Mouse (Mus musculus): ENCODE data around the gene Hspg2. TPM values are rescaled to one million over a fixed set of nuclear protein-coding genes. Genes with fewer than 3 reads are reported as not detected.
A peak's percentile ranks its signal among the peaks of the same experiment; 100 is the strongest.

The Hspg2 gene
- total RNA-seq, 1 experiment from 2014 or later = 177 TPM

- no peak for DNase-seq
Observed at GRCm38 (mm10) chr4:137480993-137481340, 12.4 kb downstream of the Hspg2 start.

DNA sequence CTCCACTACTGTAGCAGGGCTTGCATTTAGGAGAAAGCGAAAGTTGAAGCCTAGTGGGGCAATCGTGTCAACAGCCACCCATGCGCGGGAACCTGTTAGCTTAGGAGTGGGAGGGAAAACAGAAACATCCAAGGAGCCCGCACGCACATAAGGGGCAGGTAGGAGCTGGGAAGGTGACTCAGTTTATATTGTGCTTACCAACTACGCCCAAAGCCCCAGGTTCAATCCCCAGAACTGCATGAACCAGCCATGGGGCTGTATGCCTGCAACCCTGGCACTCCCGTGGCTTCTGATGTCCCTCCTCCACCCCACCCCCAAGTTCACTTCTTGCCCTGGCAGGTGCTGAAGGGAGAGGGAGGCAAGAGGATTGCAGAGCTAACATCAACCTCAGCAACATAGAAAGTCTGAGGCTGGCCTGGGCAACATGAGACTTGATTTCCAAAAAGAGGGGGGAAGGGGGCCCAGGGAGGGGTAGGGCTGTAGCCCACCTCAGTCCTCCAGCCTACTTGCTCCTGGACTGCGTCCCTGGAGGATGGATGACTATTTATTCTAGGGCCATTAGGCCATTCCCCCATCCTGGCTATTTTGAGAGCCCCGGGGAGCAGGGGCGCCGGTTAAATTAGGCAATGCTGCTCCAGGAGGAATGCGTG lies 12.9 kb downstream of the Hspg2 start:
- DNase-seq = no peak

DNA sequence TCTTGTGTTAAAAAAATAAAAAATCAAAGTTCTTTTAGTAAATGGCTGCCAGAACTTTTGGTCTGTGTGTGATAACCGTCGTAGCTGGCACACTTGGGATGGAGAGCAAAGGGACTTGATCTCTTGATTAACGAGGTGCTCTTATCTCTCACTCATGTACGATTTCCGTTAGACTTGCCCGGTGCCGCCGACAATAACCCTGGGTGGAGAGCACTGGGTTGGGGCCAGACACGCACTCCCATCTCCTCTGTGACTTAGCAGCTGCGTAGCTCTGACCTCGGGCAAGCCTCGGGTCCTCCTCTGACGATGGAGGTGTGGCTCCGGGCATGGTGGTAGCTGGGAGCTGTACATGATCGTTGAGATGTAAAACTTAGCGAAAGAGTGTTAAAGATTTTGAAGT lies 15.3 kb downstream of the Hspg2 start:
- peak; percentile 53 for DNase-seq

- DNase-seq = peak; percentile 87
Observed at GRCm38 (mm10) chr4:137484586-137484985, 16.0 kb downstream of the Hspg2 start.

DNA sequence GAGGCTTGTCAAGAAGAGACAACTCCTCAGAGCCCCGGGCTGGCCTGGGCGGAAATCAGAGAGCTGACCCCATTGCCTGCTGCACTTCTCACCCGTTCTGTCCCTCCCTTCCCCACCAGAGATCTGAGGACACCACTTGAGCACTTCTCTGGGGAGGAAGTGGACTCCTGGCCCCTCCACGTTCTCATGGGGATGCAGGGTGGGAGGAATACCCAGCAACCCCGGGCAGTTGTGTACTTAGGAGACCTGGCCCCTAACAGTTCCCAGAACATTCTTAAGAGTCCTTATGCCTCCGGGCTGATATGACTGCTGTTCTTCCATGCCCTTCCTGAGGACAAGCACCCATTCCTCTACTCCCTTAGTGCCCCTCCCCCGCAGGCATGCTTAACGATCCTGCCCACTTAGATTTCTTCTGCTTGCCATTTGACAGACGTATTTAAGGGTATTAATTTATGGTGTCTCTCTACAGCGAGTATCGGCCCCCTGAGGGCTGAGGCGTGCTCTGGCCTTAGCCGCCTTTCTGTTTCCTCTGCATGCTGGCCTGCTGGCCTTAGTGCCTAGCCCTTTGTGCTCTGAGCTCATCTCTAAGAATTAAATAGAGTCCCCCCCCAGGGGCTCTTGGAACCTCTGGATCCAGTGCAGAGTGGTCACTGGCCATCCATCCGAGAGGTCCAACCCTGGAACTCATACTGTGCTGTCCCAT lies 16.8 kb downstream of the Hspg2 start:
- DNase-seq = no peak

DNA sequence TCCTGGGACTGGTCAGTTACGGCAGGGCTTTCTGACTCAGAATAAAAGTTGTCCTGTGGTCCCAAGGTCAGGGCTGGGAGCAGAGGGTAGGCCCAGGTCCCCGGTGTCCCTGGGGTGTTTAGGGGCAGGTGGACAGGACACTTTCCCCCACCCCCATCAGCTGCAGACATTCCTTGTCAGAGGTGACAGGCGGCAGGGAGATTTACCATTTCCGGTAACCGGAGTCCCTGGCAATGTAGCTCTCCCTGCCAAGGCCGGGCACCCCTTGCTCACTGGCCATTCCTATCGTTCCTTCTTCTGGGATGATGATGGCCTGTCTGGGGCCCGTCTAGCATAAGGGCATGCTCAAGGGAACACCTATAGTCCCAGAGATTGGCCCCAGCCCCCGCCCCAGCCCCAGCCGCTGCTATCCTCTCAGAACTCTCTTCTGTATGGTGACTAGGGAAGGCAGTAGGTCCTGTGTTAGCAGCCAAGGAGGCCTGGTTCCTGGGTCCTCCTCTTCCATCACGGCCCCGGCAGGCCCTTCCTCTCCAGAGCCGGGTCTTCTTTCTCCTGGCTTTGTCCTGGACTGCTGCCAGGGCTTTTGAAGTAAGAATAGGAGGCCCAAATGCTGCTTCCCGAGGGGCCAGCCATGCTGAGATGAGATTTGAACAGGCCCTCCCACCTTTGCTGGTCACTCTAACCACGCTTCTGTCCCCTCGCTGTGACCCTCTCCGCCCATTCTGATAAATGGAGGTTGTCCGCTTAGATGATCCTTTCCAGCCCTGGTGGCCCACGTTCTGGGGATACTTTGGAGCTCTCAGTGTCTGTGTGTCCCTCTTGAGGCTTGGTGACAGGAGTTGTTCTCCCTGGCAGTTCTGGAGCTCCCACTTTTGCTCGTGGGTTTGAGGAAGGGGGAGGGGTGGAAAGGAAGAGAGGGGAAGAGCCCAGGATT lies 17.8 kb downstream of the Hspg2 start:
- DNase-seq = peak; percentile 47

GRCm38 (mm10) chr4:137487286-137488000 lies 18.9 kb downstream of the Hspg2 start:
- peak; percentile 62 for DNase-seq

DNA sequence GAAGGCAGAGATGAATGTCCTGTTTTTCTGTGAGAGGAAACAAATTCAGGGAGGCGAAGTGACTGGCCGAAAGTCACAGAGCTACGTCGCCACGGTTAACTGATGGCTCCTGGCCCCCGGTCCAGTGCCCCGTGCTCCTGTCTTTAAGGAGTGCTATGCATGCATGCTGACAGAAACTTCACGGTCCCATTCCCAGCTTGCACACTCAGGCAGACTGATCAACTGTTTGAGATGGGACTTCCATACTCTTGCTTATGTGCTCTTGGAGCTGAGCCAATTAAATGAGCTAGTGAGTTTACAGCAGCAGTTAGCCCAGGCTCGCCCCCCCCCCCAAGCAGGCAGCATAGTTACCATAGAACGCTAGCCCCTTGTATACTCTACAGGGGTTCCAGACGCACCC lies 19.5 kb downstream of the Hspg2 start:
- DNase-seq = no peak

DNA sequence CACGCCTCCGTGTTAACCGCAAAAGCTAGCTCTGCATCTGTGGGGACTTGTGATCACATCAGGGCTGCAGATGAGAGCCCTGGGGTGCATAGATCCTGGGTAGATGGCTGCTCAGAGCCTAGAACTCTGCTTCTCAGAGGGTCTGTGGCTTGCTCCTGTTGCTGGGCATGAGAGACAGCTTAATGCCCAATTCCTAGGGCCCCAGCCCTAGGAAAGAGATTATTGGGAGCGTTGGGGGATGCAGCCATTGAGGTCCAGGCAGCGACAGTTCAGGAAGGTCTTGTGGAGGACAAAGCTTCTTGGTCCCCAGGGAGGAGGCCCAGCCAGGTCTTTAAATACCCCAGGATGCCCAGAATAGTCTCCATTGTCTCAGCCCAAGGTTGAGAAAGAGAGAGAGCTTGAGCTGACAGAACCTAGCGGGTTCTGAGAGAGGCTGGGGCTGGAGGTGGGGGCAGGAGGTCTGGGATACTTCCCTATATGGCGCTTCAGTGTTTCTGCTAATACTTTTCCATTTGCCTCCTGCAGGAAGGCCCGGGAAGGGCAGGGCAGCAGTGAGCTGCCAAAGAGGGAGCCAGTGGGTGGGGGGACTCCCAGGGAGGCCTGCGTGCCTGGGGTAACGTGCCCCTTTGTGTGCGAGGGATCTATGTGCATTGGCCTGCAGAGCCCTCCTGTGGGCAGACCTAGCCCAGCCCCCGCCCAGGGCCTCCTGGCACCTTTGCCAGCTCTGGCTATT lies 20.2 kb downstream of the Hspg2 start:
- peak; percentile 48 for DNase-seq

DNA sequence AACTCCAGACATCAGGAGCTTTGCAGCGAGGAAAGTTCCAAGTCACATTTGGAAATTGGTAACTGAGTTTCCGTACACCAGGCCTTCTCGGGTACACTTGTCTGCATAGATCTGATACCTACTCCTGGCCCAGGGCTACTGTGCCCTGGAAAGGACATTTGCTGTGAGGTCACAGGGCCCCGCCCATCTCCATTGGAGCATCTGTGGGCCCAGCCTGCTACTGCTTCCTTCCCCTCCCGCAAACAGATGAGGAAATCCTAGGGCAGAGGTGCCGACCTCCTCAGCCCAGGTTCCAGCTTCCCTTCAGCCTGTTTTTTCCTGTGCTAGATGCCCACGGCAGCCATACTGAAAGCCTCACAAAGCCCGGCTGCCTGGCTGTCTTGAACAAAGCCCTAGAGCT lies 21.4 kb downstream of the Hspg2 start:
- peak; percentile 51 for DNase-seq

GRCm38 (mm10) chr4:137492563-137492962 lies 24.0 kb downstream of the Hspg2 start:
- peak; percentile 37 for DNase-seq

DNA sequence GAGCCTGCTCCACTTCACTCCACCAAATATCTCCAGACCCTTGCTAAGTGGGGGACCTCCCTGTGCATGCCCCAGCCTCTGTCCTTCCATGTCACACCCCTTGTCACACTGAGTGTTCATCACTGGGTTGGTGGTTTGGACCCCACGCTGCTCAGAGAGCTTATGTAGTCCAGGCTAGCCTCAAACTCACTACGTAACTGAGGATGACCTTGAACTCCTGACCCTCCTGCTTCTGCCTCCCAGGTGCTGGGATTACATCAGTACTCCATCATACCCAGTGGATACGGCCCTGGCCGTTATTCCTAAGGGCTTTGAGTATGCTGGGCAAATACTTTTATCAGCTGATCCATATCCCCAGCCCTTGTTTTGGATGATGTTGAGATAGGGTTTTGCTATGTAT lies 24.6 kb downstream of the Hspg2 start:
- no peak for DNase-seq

- peak; percentile 53 for DNase-seq
Observed at GRCm38 (mm10) chr4:137494751-137495500, 26.4 kb downstream of the Hspg2 start.

- no peak for DNase-seq
Observed at GRCm38 (mm10) chr4:137495501-137496100, 27.0 kb downstream of the Hspg2 start.

DNA sequence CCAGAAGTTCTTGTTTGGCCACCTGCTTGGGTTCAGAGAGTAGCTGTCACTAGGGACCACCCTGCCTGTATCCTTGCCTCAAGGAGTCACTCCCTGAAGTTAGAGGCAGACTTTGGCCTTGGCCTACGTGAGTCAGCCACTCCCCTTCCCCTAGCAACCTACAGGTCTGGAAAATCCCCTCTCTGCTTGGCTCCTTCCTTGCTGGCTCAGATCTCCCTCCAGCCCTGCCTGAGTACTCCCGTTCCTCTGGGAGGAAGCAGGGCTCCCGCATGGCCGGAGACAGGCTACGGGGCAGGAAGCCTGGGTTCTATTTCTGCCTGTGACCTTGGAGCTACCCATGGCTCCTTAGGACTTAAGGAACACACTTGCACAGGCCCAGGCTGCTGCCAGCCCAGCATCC lies 28.8 kb downstream of the Hspg2 start:
- peak; percentile 51 for DNase-seq

DNA sequence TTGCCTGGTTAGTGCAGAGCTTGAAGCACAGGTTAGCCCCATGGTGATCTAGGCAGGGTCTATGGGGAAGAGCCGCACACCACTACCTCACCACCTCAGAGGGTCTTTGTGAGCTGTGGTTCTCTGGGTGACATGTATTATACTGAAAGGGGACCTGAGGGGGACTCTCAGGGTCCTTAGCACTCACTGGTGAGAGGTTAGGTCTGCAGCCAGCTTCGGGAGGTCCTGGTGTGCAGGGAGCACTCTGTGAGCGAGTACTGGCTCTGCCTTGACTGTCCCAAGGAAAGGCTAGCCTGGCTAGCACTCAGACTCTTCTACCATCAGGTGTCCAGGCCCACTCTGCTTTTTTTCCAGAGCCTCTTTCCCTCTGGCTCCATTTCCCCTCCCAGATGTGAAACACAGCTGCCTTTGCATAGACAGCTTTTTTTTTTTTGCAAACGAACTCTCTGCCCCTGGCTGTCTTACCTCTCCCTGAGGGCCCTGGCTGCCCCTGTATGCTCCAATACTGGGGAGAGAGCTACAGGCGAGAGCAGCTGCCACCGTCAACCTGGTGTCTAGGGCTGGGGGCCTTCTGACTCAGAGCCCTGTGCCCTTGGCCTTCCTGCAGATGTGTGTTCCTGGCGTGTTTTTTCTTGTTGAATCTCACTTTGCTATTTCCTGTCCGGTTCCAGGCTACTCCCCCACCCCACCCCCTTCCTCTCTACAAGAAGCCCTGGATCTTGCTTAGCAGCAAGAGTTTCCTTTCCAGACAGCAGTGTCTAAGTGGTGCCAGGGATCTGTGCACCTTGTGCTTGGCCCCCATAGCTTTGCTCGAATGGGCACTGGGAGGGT lies 29.5 kb downstream of the Hspg2 start:
- peak; percentile 50 for DNase-seq

DNA sequence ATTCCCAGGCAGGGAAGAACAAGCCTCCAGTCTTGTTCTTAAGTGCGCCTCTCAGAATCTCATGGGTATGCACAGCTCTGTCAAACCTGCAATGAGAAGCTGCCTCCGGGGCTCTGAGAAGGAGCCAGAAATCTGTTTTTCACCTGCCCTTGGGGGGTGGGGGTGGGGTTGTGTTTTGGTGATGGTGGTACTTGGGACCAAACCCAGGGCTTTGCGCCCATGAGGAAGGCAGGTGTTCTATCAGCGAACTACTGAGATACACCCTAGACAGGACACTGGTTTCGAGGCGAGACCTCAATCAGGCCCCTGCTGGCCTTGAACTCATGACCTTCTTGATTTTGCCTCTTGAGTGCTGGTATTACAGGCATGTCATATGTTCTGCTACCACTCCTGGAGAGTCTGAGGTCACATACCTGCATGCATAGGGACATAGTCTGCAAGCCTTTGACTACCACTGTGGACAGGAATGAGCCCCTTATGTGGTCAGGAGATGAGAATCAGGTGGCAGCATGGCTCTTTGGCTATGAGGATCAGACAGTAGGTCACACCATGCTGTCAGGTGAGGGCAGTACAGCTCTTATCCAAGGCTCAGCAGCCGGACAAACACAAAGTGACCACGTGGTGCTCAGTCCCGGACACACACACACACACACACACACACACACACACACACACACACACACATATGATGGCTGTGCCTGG lies 30.5 kb downstream of the Hspg2 start:
- DNase-seq = no peak

GRCm38 (mm10) chr4:137500149-137500548 lies 31.6 kb downstream of the Hspg2 start:
- no peak for DNase-seq

DNA sequence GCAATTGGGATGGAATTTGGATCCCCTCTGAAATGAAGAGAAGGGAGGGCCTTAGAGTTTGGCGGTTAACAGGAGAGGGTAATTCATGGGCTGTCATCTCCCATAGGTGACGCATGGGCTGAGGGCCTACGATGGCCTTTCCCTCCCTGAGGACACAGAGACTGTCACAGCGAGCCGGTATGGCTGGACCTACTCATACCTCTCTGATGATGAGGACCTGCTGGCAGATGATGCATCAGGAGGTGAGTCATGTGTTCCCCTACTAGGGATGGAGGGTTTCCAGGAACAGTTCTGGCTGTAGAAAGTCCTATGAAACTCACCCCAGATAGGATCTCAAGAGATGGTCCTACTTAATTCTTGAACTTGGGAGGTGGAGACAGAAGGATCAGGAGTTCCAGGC lies 32.4 kb downstream of the Hspg2 start:
- peak; percentile 54 for DNase-seq

Data from adrenal gland, postnatal 25 days (tissue).